Mouse (Mus musculus) cortical plate, adult 2 months (tissue): ENCODE results near the gene Cit. TPM values are rescaled to one million over a fixed set of nuclear protein-coding genes. Genes with fewer than 3 reads are reported as not detected.

ENCODE experiments used
- H3K27ac ChIP-seq: fragments of 200-500 bp; 2 replicates; pipeline ENCODE4 v1.5.1; 2012; ENCODE audit warnings: low read length, control low read depth, inconsistent platforms; ENCODE audit not compliant: insufficient read depth
- H3K4me1 ChIP-seq: fragments of 200-500 bp; 2 replicates; pipeline ENCODE4 v1.6.1; 2011; ENCODE audit warnings: low read length; ENCODE audit not compliant: control insufficient read depth, insufficient read depth
- H3K4me3 ChIP-seq: fragments of 200-500 bp; 2 replicates; pipeline ENCODE4 v1.5.1; 2011; ENCODE audit warnings: mild to moderate bottlenecking, low read length, control low read depth; ENCODE audit not compliant: insufficient read depth
- CTCF ChIP-seq: fragments of 200-500 bp; IDR thresholded peaks from 2 replicates; pipeline ENCODE4 v1.5.1; 2011; ENCODE audit warnings: mild to moderate bottlenecking, control low read depth, low read length; ENCODE audit not compliant: insufficient read depth; ENCODE audit errors: extremely low read depth
- POLR2A ChIP-seq: fragments of 200-500 bp; IDR thresholded peaks from 2 replicates; pipeline ENCODE4 v1.6.1; 2011; ENCODE audit warnings: mild to moderate bottlenecking, low read length, control low read depth; ENCODE audit not compliant: insufficient read depth; ENCODE audit errors: extremely low read depth
- polyA plus RNA-seq: library from polyadenylated mRNA; depleted of rRNA; stranded (reverse); fragments of >200 nt; gene quantifications from 2 replicates; pipeline ENCODE4 v1.2.3, GENCODE M21; 2012; rRNA removed

The Cit gene
- polyA plus RNA-seq, 1 experiment: 75.4 TPM

GRCm38 (mm10) chr5:116039706-116040105 is 194.6 kb downstream of the Cit start:
- no peak overlapping the region for H3K4me3 ChIP-seq
- no peak overlapping the region for H3K27ac ChIP-seq
- H3K4me1 ChIP-seq: no peaks in the 10 kb centered on the region
- TF ChIP-seq CTCF (no peak), POLR2A (no peak)

GRCm38 (mm10) chr5:116042241-116042640 is 197.2 kb downstream of the Cit start:
- no peak overlapping the region for H3K4me3 ChIP-seq
- no peaks in the 10 kb centered on the region for H3K4me1 ChIP-seq
- H3K27ac ChIP-seq: no peak overlapping the region
- TF ChIP-seq CTCF (no peak), POLR2A (no peak)

DNA sequence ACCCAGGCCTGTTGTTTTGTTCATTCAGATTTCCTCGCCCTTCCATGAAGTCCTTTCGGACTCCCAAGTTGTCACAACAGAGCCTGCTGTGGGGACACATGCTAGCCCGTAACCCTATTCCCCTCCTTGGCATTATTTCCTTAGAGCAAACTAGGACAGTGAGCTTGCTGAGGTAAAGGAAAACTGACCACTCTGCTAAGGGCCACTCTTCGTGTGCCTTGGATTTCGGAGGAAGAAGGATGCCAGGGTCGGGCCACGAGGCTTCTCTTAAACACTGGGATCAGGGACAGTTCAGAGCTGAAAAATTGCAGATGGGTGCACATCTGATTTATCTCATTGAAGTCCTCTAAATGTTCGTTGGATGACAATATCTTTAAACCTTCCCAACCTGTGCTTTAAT is 200.5 kb downstream of the Cit start:
- no peaks in the 10 kb centered on the region for H3K4me1 ChIP-seq
- TF ChIP-seq CTCF (no peak), POLR2A (no peak)
- H3K27ac ChIP-seq: no peak overlapping the region
- H3K4me3 ChIP-seq: no peak overlapping the region

DNA sequence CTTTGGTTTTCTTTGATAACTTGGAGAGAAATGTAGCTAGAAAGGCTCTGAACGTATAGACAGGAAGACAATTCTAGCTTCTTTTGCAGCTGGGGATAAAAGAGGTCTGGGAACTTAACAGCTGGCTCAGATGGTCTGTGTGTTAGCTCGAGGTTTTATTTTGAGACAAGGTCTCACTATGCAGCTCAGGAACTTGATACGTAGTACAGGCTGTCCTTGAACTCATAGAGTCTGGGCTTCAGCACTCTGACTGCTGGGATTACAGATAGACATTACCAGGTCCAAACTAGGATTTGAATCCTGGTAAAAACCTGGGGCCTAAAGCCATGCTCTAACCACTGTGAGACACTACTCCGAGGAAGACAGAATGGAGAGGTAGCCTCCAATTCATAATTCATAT is 201.2 kb downstream of the Cit start:
- Histone ChIP-seq H3K27ac (no peak overlapping the region), H3K4me1 (no peaks in the 10 kb centered on the region), H3K4me3 (no peak overlapping the region)
- TF ChIP-seq POLR2A (no peak), CTCF (no peak)

DNA sequence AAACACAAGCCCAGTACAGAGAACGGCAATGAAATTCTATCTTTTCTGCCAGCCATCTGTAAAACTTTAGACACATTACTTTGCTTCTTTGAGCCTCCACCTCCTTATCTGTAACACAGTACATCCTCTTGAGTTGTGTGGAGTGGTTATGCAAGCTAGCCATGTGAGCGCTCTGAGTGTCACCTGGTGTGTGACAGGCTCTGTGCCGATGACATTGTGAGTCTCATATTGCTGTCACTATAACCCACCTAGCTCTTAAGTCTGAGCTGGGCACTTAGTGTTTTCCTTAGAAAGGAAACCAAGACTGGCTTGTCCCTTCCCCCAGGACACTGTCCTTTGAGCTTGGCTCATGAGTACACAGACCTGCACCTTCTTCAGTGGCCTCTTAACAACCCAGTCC is 203.2 kb downstream of the Cit start:
- H3K4me1 ChIP-seq: no peaks in the 10 kb centered on the region
- TF ChIP-seq POLR2A: no peak
- TF ChIP-seq CTCF: no peak
- no peak overlapping the region for H3K4me3 ChIP-seq
- no peak overlapping the region for H3K27ac ChIP-seq

DNA sequence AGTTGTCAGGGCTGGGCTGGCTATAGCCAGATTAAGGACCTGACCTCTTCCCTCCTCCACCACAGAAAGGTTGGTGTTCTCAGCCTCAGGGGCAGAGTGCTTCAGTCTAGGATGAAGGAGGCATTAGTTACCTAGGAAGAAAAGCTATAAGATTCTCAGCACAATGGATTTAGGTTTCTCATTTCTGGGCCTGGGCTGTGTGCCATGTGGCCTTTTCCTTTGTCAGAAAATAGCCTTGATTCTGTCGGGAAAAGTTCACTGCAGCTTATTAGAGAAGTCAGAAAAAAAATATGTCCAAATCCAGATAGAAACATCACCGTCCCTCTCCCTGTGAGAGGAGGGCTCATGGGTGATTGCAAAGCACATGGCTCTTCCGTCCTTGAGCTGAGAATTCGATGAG is 204.7 kb downstream of the Cit start:
- Histone ChIP-seq H3K4me3 (no peak overlapping the region), H3K27ac (no peak overlapping the region), H3K4me1 (no peaks in the 10 kb centered on the region)
- TF ChIP-seq CTCF (no peak), POLR2A (no peak)

- TF ChIP-seq POLR2A: no peak
- no peak for TF ChIP-seq CTCF
- no peak overlapping the region for H3K4me3 ChIP-seq
- H3K4me1 ChIP-seq: no peaks in the 10 kb centered on the region
These were observed 207.1 kb downstream of the Cit start for GRCm38 (mm10) chr5:116052171-116052570.

DNA sequence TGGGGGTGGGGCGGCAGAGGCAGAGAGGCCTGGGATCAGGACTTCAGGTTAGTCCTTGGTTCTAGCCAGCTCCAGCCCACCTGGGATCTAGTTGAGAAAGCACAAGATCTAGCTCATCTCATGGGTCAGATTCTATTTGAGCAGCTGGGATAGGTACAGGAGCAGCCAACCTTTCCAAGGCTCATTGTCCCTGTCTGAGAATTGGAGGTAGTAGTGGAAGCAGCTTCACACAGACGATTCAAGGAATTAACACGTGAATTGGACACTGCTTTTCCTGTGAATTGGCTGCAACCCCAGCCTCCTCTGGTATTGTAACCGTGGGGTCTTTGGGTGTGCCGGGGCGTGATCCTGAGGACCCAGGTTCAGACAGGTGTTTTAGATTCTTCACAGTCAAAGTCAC is 207.7 kb downstream of the Cit start:
- Histone ChIP-seq H3K27ac (no peak overlapping the region), H3K4me1 (no peaks in the 10 kb centered on the region), H3K4me3 (no peak overlapping the region)
- TF ChIP-seq POLR2A (no peak), CTCF (no peak)

More at GRCm38 (mm10) chr5:116052171-116052570, 207.1 kb downstream of the Cit start:
- no peak overlapping the region for H3K27ac ChIP-seq

Other genes starting within 250 kb of the Cit start
- gene Rab35, start 213.4 kb upstream of the Cit start, polyA plus RNA-seq: 90.8 and 104 TPM in 2 replicates
- gene Bicdl1, start 113.7 kb upstream of the Cit start, polyA plus RNA-seq: 175 and 189 TPM in 2 replicates
- gene Prkab1, start 179.2 kb downstream of the Cit start, polyA plus RNA-seq: 32.7 and 39.9 TPM in 2 replicates
- gene Tmem233, start 238.0 kb downstream of the Cit start, polyA plus RNA-seq: not detected in 2 replicates